Mouse (Mus musculus): ENCODE data around the gene Parp6.

Parp6 gene

GRCm38 (mm10) chr9:59616622-59617306 is at the start of gene Parp6:
Parp6 (plus strand) TSS chr9:59617284.
- peak; percentile 99 to 100 for DNase-seq (ENCODE audit: low spot score in 2 of 2)

DNA sequence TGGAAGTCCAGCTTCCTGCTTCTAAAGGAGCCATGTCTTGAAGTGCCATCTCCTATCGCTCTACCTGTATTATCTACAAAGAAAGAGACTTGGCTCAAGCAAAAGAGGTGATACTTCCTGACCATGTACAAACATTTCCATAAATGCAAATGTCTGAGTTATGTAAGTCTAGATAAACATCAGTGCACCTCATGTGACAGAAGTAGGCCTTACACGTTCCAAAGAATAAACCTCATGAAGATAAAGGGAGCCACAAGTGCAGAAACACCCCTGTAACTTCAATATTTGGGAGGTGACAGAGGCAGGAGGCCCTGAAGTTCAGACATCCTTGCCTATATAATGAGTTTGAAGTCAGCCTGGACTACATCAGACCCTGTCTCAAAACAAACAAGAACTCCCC is 45.2 kb upstream of the Parp6 start:
- no peak for DNase-seq (ENCODE audit: low spot score in 2 of 2)

GRCm38 (mm10) chr9:59577401-59577800 is 39.7 kb upstream of the Parp6 start:
- DNase-seq (ENCODE audit: low spot score in 2 of 2) = no peak

- peak; percentile 89 to 92 for DNase-seq (ENCODE audit: low spot score in 2 of 2)
These were observed 39.1 kb upstream of the Parp6 start, which contains the start of gene Celf6 for GRCm38 (mm10) chr9:59577844-59578504. Celf6 (plus strand) TSS chr9:59577917.

GRCm38 (mm10) chr9:59578505-59578867 is 38.6 kb upstream of the Parp6 start:
- DNase-seq (ENCODE audit: low spot score in 2 of 2) = no peak

DNA sequence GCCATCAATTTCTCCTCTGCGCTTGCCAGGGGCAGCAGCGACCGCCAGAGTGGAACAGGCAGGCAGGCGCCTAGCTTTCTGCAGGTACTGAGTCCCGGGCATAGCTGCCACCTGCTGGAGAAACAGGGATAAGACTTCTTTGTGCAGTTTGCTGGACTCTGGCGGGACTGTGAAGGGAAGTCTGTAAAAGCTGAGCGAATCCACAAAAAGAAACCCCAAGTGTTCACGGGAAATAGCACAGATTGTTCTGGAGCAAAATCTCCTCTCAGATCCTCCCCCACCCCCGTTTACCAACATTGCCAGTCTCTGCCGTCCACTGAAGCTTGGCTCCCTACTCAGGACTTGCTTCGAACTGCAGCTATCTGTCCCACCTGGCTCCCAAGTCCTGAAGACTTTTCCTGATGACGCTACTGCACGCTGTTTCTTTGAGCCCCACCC is 32.2 kb upstream of the Parp6 start:
- peak; percentile 85 for DNase-seq (ENCODE audit: low spot score in 2 of 2)

GRCm38 (mm10) chr9:59588252-59588651 is 28.8 kb upstream of the Parp6 start:
- peak in 1 of 2 experiments; percentile 42 for DNase-seq (ENCODE audit: low spot score in 2 of 2)

DNA sequence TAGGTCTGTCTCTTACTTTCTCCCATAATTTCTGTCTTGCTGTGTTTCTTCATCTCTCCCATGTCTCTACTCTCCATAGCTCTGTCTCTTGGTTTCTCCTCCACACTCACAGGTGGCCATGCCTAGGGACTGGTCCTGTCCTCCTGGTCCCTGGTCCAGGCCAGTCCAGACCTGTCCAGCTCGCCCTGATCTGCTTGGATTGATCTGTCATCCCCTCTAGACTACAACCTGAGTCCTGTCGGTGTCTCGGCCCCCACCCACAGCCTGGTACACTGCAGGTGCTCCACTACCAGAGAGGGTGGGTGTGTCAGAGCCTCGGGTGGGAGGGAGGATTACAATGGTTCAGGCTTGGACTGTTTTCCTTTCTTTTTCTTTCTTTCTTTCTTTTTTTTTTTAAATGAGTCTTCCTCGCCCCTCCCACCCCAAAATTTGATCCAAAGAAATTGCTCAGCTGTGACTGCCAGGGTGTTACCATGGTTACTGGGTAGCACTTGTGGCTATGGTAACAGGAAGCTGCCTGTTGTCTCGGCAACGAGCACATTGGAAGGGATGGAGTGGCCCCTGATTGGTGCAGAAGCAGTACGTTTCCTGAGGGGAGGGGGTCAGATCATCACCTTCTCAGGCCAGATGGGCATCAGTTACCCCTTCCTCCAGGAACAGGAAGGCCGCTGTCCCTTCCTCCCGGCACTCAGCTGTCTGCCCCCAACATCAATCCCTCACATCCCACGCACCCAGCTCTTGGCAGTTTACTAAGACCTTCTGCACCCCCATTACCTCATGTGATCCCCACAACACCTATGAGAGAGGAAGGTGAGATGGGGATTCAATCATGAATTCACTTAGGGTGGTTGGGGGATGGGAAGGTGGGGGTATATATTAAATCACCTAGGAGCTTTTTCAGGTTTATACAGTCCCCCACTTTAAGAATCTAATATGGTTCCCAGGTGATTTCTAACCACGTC is 28.1 kb upstream of the Parp6 start:
- peak; percentile 81 for DNase-seq (ENCODE audit: low spot score in 2 of 2)

DNA sequence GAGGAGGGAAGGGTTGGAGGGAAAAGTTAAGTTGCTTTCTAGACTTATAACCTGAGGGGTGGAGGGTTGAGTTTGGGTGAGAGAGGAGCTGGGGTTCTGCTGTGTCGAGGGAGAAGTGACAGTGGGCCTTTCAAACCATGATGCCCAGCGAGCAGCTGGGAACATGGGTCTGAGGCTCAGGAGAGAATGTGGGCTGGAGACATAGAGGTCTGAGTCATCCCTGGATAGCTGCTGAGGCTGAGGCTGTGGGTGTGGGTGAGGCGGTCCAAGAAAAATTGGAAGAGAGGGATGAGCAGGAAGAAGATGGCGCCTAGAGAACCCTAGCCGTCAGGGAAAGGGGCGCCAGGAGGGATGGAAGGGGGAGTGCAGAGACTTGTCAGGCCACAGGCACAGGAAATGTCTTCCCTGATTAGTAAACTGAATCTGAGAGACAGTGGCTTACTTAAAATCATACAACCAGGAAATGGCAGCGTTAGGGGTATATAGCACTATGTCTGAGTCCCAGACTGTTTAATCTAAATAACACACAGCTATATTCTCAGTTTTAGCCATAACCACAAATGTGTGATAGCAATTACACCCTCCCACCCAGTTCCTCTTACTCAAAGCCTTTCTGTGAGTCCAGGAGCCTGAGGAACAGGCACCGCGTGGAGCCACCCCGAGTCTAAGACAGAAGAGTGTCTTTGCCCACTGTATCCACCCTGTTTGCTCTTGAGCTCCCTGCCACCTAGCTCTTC is 27.2 kb upstream of the Parp6 start:
- peak; percentile 68 to 73 for DNase-seq (ENCODE audit: low spot score in 2 of 2)

DNA sequence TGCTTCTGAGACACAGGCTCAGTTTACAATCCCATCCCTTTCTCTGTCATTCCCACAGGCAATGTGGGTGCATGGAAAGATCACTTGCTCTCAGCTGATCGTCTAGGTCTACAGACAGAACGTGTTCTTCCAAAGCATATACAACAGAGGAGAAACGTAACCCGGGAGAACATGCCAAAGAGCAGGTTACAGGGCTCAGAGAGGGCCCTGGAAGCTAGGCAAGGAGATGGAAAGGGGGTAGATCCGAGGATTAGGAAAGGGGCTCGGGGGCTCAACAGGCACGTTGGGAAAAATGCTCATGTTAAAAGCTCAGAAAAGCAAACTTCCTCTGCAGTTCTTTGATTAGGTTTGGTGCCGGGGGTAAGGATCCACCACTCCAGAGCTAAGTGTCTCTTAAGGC is 15.4 kb upstream of the Parp6 start:
- no peak for DNase-seq (ENCODE audit: low spot score in 2 of 2)

GRCm38 (mm10) chr9:59605967-59606366 is 11.1 kb upstream of the Parp6 start:
- no peak for DNase-seq (ENCODE audit: low spot score in 2 of 2)

DNA sequence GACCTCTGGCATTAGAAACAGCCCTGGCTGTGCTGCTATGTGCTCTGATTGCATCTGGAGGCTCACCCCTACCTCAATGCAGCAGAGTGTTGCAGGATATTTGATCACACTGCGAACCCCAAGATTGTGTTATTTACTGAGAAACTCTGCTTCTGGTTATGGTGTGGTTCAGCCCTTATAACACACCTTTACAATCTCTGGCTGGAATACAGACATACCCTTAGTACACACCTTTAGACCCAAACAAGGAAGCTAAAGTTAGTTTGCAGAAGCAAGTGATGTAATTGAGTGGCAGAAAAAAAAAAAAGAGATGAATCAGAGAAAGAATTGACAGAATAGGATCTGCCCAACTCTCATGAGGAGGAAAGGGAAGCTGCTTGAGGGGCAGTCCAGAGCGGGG is 6.1 kb upstream of the Parp6 start:
- no peak for DNase-seq (ENCODE audit: low spot score in 2 of 2)

DNA sequence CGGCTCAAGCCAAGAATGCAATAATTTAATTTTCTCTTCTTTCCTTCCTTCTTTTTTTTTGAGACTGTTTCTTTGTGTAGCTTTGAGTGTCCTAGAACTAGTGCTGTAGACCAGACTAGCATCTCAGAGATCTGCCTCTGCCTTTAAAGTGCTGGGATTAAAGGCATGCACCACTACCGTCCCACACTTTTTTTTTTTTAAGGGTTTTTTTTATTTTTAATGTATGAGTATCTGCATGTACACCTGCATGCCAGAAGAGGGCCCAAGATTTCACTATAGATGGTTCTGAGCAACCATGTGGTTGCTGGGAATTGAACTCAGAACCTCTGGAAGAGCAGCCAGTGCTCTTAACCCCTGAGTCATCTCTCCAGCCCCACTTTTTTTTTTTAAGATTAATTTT is 1.3 kb upstream of the Parp6 start:
- DNase-seq (ENCODE audit: low spot score in 2 of 2) = no peak

GRCm38 (mm10) chr9:59617307-59617973 is 356 bp downstream of the Parp6 start:
- peak; percentile 19 for DNase-seq (ENCODE audit: low spot score in 2 of 2)

DNA sequence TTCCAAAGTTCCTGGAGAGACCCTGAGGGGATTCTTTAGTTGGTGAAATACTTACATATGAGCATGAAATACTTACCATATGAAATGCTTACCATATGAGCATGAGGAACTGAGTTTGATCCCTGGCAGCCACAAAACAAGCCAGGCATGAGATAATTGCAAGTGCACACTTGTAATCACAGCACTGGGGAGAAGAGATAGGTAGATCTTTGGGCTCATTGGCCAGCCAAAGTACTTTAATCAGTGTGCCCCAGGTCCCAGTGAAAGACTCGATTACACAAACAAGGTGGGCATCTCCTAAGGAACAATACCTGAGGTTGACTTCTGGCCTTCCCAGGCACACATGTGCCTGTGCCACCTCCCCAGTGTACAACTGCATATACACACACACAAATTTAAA is 21.3 kb downstream of the Parp6 start:
- no peak for DNase-seq (ENCODE audit: low spot score in 2 of 2)

- no peak for DNase-seq (ENCODE audit: low spot score in 2 of 2)
These were observed 22.9 kb downstream of the Parp6 start for GRCm38 (mm10) chr9:59639936-59640335.

- DNase-seq (ENCODE audit: low spot score in 2 of 2) = no peak
These were observed 24.2 kb downstream of the Parp6 start for GRCm38 (mm10) chr9:59641320-59641719.

DNA sequence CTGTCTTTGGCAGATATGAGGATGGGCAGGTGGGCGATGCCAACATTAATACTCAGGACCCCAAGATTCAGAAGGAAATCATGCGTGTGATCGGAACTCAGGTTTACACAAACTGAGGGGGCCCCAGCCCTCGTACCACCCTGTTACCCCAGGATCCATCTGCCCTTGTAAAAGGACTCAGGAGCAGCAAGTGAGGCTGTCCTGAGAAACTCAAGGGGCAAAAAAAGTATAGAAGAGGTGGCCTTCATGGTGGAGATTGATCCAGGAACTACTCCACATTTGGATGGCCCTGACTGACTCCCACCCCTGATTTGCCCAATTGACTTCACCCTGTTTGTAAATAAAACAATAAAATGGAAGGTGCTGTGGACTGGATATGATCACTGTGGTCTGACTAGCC is 32.8 kb downstream of the Parp6 start:
- DNase-seq (ENCODE audit: low spot score in 2 of 2) = no peak

DNA sequence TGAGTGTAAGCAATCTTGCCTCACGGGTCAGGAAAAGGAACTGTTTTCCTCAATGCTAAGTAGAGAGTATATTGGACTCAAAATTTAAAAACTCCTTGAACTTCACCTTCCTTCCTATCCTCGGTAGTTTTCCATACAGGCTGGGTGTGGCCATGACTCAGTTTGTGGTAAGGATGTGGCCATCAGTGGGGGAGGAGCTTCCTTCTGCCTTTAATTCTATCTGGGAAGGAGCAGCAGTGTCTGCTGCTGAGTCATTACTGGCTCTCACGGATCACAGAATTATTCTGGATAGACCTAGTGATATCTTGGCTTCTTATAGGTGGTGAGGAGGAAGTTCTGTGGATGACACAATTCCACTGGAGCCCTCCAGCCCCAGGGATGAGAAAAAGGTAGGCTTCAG is 36.3 kb downstream of the Parp6 start:
- peak; percentile 60 for DNase-seq (ENCODE audit: low spot score in 2 of 2)

- no peak for DNase-seq (ENCODE audit: low spot score in 2 of 2)
These were observed 37.4 kb downstream of the Parp6 start for GRCm38 (mm10) chr9:59654450-59654983.
